Mouse (Mus musculus): ENCODE measurements around the gene Ppt2. TPM values are rescaled to one million over a fixed set of nuclear protein-coding genes. Genes with fewer than 3 reads are reported as not detected.

Ppt2 gene
- polyA plus RNA-seq, 1 experiment from 2014 or later = 20.3 TPM

DNA sequence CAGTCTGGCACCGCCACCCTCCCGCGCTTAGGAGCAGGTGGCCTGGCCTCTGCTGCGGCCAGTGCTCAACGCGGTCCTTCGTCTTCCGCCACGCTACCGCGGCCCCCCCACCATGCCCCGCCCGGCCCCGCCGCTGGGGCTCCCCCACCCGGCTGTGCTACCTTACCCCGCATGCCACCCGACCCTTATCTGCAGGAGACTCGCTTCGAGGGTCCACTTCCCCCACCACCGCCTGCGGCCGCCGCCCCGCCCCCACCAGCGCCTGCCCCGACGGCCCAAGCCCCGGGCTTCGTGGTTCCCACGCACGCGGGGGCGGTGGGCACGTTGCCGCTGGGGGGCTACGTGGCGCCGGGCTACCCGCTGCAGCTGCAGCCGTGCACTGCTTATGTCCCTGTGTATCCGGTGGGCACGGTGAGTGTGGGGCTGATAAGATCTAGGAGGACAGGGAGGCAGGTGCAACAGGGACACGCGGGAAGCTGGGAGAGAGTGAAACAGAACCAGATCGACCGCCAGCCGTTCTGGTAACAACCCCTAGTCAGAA, 2.5 kb upstream of the Ppt2 start:
- 4% methylated on average over 45 of the region's 48 CpGs for WGBS
- H3K9me3 ChIP-seq = no peaks in the 10 kb centered on the region
- H3K4me3 ChIP-seq (replicated peaks) = peak overlapping the region; percentile 38
- H3K27ac ChIP-seq = no peak overlapping the region
- H3K4me1 ChIP-seq = peaks cover 62% of the 10 kb centered on the region
- H3K9ac ChIP-seq = peak overlapping the region; percentile 51
- ATAC-seq (ENCODE audit: low FRiP score) = no peak
- H3K36me3 ChIP-seq (replicated peaks) = no peaks in the 10 kb centered on the region
- peak overlapping the region; percentile 87 for H3K4me2 ChIP-seq
- H3K27me3 ChIP-seq = peaks cover 54% of the 10 kb centered on the region

DNA sequence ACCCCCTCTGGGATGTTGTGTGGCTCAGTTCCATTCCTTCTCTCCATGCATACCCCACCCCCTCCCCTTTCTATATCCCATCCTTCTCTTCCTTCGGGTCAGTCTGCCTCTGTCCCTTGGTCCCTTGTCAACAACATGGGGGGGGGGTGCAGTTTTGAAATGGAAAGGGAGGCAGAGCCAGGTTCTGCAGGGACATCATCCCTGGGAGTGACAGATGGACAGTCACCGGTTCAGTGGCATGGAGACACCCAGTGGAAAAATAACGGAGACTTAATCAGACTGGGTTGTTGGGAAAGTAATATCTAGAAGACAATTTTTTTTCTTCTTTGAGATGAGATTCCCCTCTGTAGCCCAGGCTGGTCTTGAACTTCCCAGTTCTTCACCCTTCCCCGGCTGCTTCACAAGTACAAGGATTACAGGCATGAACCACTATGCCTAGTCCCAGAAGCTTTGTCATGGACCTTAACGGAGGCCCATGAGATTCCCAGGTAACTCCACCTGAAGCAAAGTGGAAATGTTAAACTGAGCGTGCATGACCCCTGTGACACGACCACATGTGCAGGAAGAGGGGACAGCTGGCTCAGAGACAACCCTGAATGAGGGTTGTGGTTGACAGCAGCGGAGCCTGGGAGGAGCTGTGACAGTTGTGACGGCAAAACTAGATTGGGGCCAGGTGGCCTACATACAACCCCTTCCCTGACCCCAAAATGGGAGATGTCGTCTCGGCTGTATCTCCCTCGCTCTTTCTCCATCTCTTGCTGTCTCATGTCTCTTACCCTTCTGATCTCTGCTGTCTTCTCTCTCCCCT, 1.7 kb upstream of the Ppt2 start:
- peak overlapping the region; percentile 73 for H3K9ac ChIP-seq
- 17% methylated on average over 12 of the region's 12 CpGs for WGBS
- peak overlapping the region; percentile 87 for H3K4me2 ChIP-seq
- no peak overlapping the region for H3K27ac ChIP-seq
- H3K4me1 ChIP-seq = peaks cover 64% of the 10 kb centered on the region
- H3K4me3 ChIP-seq (replicated peaks) = peak overlapping the region; percentile 38
- H3K9me3 ChIP-seq = no peaks in the 10 kb centered on the region
- H3K27me3 ChIP-seq = peaks cover 53% of the 10 kb centered on the region
- no peak for ATAC-seq (ENCODE audit: low FRiP score)
- H3K36me3 ChIP-seq (replicated peaks) = no peaks in the 10 kb centered on the region

DNA sequence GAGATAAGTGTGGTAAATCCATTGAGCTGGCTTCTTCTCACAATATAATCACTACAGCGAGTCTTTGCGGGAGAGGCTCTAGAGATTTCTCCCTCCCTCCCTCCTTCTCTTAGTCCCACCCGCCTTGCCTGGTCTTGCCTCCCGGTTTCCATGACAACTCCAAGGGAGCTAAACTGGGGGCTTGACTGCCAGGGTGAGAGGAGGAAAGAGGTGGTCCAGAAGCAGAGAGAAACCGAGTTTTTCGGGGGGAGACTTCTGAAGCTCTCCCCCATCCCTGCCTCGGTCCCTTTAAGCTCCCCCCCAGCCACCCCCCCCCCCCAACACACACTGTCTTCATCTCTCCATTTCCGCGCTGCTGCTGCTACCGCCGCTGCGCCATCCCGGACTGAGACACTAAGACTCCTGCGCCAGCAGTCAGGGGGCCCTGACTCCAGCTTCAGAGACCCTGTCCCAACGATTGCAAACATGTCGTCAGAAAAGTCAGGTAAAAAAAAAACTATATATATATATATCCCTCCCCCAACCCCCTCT, 976 bp upstream of the Ppt2 start, which contains the start of gene Prrt1:
Prrt1 (plus strand) TSS at position 313 of the 531 bp plus-strand sequence.
- H3K4me3 ChIP-seq (replicated peaks) = peak within 1 kb of the TSS; percentile 71
- H3K4me2 ChIP-seq = peak within 1 kb of the TSS; percentile 87
- H3K4me1 ChIP-seq = peaks cover 64% of the 10 kb centered on the region
- peak within 1 kb of the TSS; percentile 92 for H3K27ac ChIP-seq
- H3K36me3 ChIP-seq (replicated peaks) = no peaks in the 10 kb centered on the region
- 0% methylated on average over 14 of the region's 16 CpGs for WGBS
- H3K9ac ChIP-seq = peak within 1 kb of the TSS; percentile 73
- no peaks in the 10 kb centered on the region for H3K9me3 ChIP-seq
- peak; percentile 48 for ATAC-seq (ENCODE audit: low FRiP score)
- H3K27me3 ChIP-seq = peaks cover 53% of the 10 kb centered on the region

DNA sequence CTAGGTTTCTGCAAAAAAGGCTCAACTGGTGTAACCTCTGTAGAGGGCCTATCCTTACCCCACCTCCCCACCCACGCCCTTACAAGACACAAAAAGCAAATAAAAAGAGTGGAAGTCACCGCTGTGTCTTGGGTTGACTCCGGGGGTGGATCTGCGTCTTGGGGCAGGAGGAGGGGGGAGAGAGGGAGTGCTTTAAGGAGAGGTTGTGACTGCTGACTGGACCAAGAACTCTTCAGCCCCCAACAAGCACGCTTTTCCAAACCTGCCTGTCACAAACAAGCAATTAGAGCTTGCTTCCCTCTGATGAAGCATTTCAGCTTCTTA, 296 bp upstream of the Ppt2 start:
- peak overlapping the region; percentile 87 for H3K4me2 ChIP-seq
- peak overlapping the region; percentile 92 for H3K27ac ChIP-seq
- peaks cover 64% of the 10 kb centered on the region for H3K4me1 ChIP-seq
- peak overlapping the region; percentile 73 for H3K9ac ChIP-seq
- no peaks in the 10 kb centered on the region for H3K9me3 ChIP-seq
- H3K36me3 ChIP-seq (replicated peaks) = no peaks in the 10 kb centered on the region; the same call in 1 of the 2 replicates
- peaks cover 48% of the 10 kb centered on the region for H3K27me3 ChIP-seq
- no peak for ATAC-seq (ENCODE audit: low FRiP score)
- H3K4me3 ChIP-seq (replicated peaks) = peak overlapping the region; percentile 71
- WGBS = 12% methylated on average over 5 of the region's 5 CpGs

DNA sequence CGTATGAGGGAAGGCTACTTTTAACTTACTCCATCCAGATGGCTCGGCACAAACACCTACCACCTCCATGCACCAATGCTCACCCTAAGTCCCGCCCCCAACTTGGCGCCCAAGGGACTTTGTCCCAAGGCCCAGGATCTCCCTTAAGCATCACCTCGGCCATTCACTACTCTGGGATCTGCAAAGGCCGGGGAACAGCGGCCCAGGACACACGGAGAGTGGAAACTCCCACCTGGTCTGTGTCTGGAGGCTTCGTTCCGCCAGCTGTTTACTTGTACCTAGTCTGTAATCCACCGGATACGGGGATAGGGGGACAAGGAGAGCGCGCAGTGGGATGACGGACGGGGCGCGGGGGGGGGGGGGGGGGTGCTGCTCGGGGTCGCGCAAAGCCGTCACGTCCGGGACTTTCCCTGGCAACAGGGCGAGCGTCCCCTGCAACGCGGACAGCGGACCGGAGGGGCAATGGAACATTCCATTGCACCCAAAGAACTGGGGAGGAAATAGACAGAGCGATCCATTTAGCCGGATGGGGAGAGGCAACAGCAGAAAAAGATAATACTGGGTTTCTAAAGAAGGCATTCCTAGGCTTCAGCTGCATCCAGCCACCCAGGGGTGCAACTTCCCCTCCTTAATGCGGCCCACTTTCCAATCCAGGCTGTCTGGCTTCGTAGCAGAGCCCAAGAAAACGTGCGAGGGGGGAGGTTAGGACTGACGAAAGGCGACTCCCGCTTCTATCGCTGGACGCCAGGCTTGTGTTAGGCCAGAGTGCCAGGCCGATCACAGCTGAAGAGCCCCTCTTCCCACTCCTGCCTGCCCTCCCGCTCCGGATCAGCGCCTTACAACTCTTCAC, 992 bp downstream of the Ppt2 start:
- H3K36me3 ChIP-seq (replicated peaks) = peaks cover 9% of the 10 kb centered on the region
- peak overlapping the region; percentile 73 for H3K9ac ChIP-seq
- peak; percentile 67 for ATAC-seq (ENCODE audit: low FRiP score)
- peak overlapping the region; percentile 92 for H3K27ac ChIP-seq
- H3K4me2 ChIP-seq = peak overlapping the region; percentile 87
- peak overlapping the region; percentile 71 for H3K4me3 ChIP-seq (replicated peaks)
- H3K4me1 ChIP-seq = peaks cover 60% of the 10 kb centered on the region
- WGBS = under 1% methylated on average over 43 of the region's 45 CpGs
- H3K27me3 ChIP-seq = peaks cover 35% of the 10 kb centered on the region
- no peaks in the 10 kb centered on the region for H3K9me3 ChIP-seq

DNA sequence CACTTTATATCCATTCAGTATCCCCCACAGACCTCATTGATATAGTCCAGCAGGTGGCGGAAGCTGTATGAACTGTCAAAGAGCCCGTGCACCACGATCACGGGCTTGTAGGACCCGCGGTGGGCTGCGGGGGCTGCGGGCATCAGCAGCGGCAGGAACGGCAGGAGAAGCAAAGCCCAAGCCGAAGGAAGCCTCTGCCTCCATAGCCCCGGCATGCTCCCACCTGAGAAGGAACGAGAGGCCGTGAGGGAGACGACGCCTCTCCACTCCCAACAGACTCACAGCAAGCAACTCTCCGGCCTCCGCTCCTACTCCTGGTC, 1.6 kb downstream of the Ppt2 start:
- H3K9me3 ChIP-seq = no peaks in the 10 kb centered on the region
- H3K27me3 ChIP-seq = peaks cover 30% of the 10 kb centered on the region
- under 1% methylated on average over 18 of the region's 18 CpGs for WGBS
- H3K4me1 ChIP-seq = peaks cover 54% of the 10 kb centered on the region
- H3K36me3 ChIP-seq (replicated peaks) = peaks cover 14% of the 10 kb centered on the region
- H3K4me2 ChIP-seq = peak overlapping the region; percentile 87
- peak; percentile 30 for ATAC-seq (ENCODE audit: low FRiP score)
- H3K9ac ChIP-seq = peak overlapping the region; percentile 73
- peak overlapping the region; percentile 71 for H3K4me3 ChIP-seq (replicated peaks)
- peak overlapping the region; percentile 92 for H3K27ac ChIP-seq

DNA sequence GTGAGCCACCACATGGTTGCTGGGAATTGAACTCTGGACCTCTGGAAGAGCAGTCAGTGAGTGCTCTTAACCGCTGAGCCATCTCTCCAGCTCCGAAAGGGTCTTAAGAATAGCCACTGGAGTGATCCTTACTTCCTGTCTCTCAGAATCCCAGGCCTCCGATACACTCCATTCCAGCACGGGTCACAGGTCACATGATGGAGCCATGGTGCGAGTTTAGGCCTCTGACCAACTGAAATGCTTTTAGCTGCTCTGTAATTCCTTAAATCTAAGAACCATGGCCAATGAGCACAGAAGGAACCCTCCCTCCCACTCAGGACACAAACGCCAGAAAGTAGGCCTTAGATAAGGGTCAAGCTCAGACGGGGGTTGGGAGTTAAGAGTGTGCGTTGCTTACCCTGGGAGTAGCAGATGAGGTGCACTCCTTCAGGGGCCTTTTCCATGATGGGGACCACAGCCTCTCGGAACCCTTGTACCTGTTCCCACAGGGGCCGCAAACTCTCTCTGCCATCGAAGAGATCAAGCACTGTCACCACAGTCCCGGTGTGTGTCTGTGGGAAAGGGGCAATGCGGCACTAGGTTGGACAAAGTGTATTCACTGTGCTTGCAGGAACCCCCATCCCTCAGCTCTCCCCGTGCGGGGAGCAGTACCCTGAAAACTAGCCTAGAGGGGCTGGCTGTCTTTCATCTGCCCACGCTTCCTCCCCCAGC, 2.1 kb downstream of the Ppt2 start:
- no peaks in the 10 kb centered on the region for H3K9me3 ChIP-seq
- H3K9ac ChIP-seq = peak overlapping the region; percentile 73
- H3K4me3 ChIP-seq (replicated peaks) = peak overlapping the region; percentile 71
- ATAC-seq (ENCODE audit: low FRiP score) = peak; percentile 0; the same call in 1 of the 2 replicates
- peaks cover 17% of the 10 kb centered on the region for H3K36me3 ChIP-seq (replicated peaks)
- peak overlapping the region; percentile 92 for H3K27ac ChIP-seq
- 57% methylated on average over 16 of the region's 16 CpGs for WGBS
- peaks cover 49% of the 10 kb centered on the region for H3K4me1 ChIP-seq
- peak overlapping the region; percentile 87 for H3K4me2 ChIP-seq
- peaks cover 24% of the 10 kb centered on the region for H3K27me3 ChIP-seq

DNA sequence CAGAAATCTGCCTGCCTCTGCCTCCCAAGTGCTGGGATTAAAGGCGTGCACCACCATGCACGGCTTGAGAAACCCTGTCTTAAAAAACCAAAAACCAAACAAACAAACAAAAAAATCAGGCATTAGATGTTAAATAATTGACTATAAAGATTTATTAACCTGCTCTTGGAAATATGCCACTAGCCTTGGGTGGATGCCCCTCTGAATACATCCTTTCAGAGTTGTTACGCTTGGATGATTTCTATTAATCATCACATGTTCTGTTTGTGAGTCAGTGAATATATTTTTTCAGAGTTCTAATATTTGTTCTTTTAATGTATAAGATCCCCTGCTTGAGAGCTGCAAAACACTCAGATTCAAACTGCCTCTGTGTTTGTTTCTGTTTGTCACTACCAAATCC, 3.3 kb downstream of the Ppt2 start:
- no peak overlapping the region for H3K4me2 ChIP-seq
- 96% methylated on average over 3 of the region's 3 CpGs for WGBS
- no peak overlapping the region for H3K9ac ChIP-seq
- ATAC-seq (ENCODE audit: low FRiP score) = no peak
- no peak overlapping the region for H3K4me3 ChIP-seq (replicated peaks)
- H3K9me3 ChIP-seq = no peaks in the 10 kb centered on the region
- peaks cover 37% of the 10 kb centered on the region for H3K4me1 ChIP-seq
- peaks cover 12% of the 10 kb centered on the region for H3K27me3 ChIP-seq
- no peak overlapping the region for H3K27ac ChIP-seq
- H3K36me3 ChIP-seq (replicated peaks) = peaks cover 23% of the 10 kb centered on the region

DNA sequence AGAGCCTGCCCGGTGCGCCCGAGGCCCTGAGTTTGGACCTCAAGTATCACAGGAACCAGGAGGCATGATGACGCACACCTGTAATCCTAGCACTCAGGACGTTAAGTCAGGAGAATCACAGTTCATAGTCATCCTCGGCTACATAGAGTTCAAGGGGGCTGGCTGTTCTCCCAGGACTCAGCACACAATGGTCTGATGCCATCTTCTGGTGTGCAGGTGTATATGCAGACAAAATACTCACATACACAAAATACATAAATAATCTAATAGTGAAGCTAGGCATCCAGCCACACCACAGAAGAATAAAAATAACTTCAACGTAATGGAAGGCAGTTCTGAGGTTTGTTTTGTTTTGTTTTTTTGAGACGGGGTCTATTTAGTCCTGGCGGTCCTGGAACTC, 5.1 kb downstream of the Ppt2 start:
- 90% methylated on average over 9 of the region's 9 CpGs for WGBS
- H3K9me3 ChIP-seq = no peaks in the 10 kb centered on the region
- H3K27ac ChIP-seq = no peak overlapping the region
- no peak overlapping the region for H3K4me3 ChIP-seq (replicated peaks)
- H3K27me3 ChIP-seq = no peaks in the 10 kb centered on the region
- H3K36me3 ChIP-seq (replicated peaks) = peaks cover 23% of the 10 kb centered on the region
- no peak overlapping the region for H3K9ac ChIP-seq
- no peak for ATAC-seq (ENCODE audit: low FRiP score)
- H3K4me1 ChIP-seq = peaks cover 18% of the 10 kb centered on the region
- H3K4me2 ChIP-seq = no peak overlapping the region

DNA sequence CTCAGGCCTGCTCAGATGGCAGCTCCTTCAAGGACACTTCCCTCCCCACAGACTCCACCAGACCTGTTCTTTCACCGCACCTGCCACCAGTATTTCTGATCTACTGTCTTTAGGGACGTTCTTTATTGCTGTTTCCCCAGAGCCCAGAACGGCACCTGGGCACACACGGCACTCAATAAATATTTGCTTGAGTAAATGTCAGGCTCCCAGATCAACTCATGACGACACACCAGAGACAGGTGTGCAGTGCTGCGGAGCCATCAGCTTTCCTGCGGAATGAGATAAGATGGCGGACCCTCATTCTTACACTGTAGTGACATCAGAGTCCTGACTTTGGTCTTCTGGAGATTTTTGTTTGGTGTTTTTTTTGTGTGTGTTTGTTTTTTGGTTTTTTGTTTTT, 7.3 kb downstream of the Ppt2 start:
- peaks cover 4% of the 10 kb centered on the region for H3K4me1 ChIP-seq
- no peak overlapping the region for H3K9ac ChIP-seq
- no peaks in the 10 kb centered on the region for H3K9me3 ChIP-seq
- H3K27me3 ChIP-seq = no peaks in the 10 kb centered on the region
- H3K36me3 ChIP-seq (replicated peaks) = peaks cover 39% of the 10 kb centered on the region
- 89% methylated on average over 8 of the region's 8 CpGs for WGBS
- H3K4me2 ChIP-seq = no peak overlapping the region
- H3K4me3 ChIP-seq (replicated peaks) = no peak overlapping the region
- no peak overlapping the region for H3K27ac ChIP-seq
- ATAC-seq (ENCODE audit: low FRiP score) = no peak

DNA sequence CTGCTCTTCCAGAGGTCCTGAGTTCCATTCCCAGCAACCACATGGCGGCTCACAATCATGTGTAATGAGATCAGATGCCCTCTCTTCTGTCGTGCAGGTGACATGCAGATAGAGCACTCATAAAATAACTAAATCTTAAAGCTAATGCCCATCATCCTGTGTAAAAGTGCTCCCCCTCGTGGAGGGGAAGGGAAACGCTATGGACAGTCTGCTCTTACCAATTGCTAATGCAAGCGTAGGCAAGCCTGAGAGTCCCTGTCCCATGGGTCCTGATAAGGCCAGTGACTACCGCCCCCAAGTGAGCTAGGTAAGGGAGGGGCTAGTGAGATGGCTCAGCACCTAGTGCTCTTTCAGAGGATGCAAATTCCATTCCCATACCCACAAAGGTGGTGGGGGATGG, 9.3 kb downstream of the Ppt2 start:
- H3K27me3 ChIP-seq = no peaks in the 10 kb centered on the region
- no peak overlapping the region for H3K4me3 ChIP-seq (replicated peaks)
- 14% methylated on average over 6 of the region's 6 CpGs for WGBS
- peak; percentile 30; the same call in 1 of the 2 replicates for ATAC-seq (ENCODE audit: low FRiP score)
- no peaks in the 10 kb centered on the region for H3K4me1 ChIP-seq
- H3K9me3 ChIP-seq = no peaks in the 10 kb centered on the region
- H3K4me2 ChIP-seq = no peak overlapping the region
- H3K9ac ChIP-seq = no peak overlapping the region
- peaks cover 58% of the 10 kb centered on the region for H3K36me3 ChIP-seq (replicated peaks)
- H3K27ac ChIP-seq = no peak overlapping the region

Data from forebrain, embryonic 12.5 days (tissue).